Mouse (Mus musculus) heart, postnatal 0 days (tissue): ENCODE data around the gene Nuf2. TPM values are rescaled to one million over a fixed set of nuclear protein-coding genes. Genes with fewer than 3 reads are reported as not detected.

Experiments used
- ATAC-seq: fragments of 200-750 bp; cut with Nextera tagmentation; 2 replicates; pipeline ENCODE4 v1.8.0; 2017; ENCODE audit warnings: low read depth, moderate number of reproducible peaks, moderate library complexity; ENCODE audit not compliant: insufficient read depth
- DNase-seq: peaks from one replicate; pipeline ENCODE4 v3.0.0-alpha.2; 2016; ENCODE audit warnings: low spot score
- H3K27ac ChIP-seq: fragments of 300-500 bp; sonication (generic); 2 replicates; pipeline ENCODE4 v1.5.1; 2014; ENCODE audit warnings: low read depth, mild to moderate bottlenecking
- H3K27me3 ChIP-seq: fragments of 300-500 bp; sonication (generic); 2 replicates; pipeline ENCODE4 v1.6.1; 2014; ENCODE audit warnings: low read length, mixed read lengths; ENCODE audit not compliant: control insufficient read depth, insufficient read depth
- H3K36me3 ChIP-seq: fragments of 300-500 bp; sonication (generic); replicated peaks from 2 replicates; pipeline ENCODE4 v1.6.1; 2014; ENCODE audit warnings: low read length, mixed read lengths; ENCODE audit not compliant: control insufficient read depth, insufficient read depth
- H3K4me1 ChIP-seq: fragments of 300-500 bp; sonication (generic); 2 replicates; pipeline ENCODE4 v1.6.1; 2014; ENCODE audit warnings: antibody characterized with exemption; ENCODE audit not compliant: control insufficient read depth, insufficient read depth
- H3K4me2 ChIP-seq: fragments of 300-500 bp; sonication (generic); 2 replicates; pipeline ENCODE4 v1.6.1; 2014; ENCODE audit warnings: low read depth, mild to moderate bottlenecking, low read length, moderate library complexity
- H3K4me3 ChIP-seq: fragments of 300-500 bp; sonication (generic); 2 replicates; pipeline ENCODE4 v1.5.1; 2014; ENCODE audit warnings: low read depth, low read length
- H3K9ac ChIP-seq: fragments of 300-500 bp; sonication (generic); replicated peaks from 2 replicates; pipeline ENCODE4 v1.6.1; 2014; ENCODE audit warnings: low read depth, low read length, mixed read lengths
- H3K9me3 ChIP-seq: fragments of 300-500 bp; sonication (generic); replicated peaks from 2 replicates; pipeline ENCODE4 v1.6.1; 2016; ENCODE audit warnings: low read length; ENCODE audit not compliant: control insufficient read depth
- CTCF ChIP-seq: IDR thresholded peaks from 2 replicates; pipeline ENCODE4 v1.5.1; 2016; ENCODE audit warnings: antibody characterized with exemption, control low read depth, low read depth
- EP300 ChIP-seq: IDR thresholded peaks from 2 replicates; pipeline ENCODE4 v1.6.1; 2016; ENCODE audit warnings: antibody characterized with exemption, low read depth
- WGBS: fragments of 180-500 bp; shearing (Covaris S2); extraction: QIAGEN DNeasy Blood & Tissue Kit; methylation state at CpG from one replicate; pipeline ENCODE4 v1.1.7; 2014; 5-methylcytosine and 5-hydroxymethylcytosine counted together
- polyA plus RNA-seq: library from polyadenylated mRNA; unstranded; fragments of >200 nt; fragmentation: Nextera tagmentation; extraction: Ambion mirVana; gene quantifications from 2 replicates; pipeline ENCODE4 v1.2.1, GENCODE M21; 2015
- total RNA-seq: library from RNA; depleted of rRNA; stranded (reverse); fragments of >200 nt; gene quantifications from 2 replicates; pipeline ENCODE4 v1.2.3, GENCODE M21; 2014; ENCODE audit warnings: low replicate concordance; rRNA removed

The Nuf2 gene
- total and polyA plus RNA-seq, 2 experiments from 2014 or later: 14.5 to 18.2 TPM

DNA sequence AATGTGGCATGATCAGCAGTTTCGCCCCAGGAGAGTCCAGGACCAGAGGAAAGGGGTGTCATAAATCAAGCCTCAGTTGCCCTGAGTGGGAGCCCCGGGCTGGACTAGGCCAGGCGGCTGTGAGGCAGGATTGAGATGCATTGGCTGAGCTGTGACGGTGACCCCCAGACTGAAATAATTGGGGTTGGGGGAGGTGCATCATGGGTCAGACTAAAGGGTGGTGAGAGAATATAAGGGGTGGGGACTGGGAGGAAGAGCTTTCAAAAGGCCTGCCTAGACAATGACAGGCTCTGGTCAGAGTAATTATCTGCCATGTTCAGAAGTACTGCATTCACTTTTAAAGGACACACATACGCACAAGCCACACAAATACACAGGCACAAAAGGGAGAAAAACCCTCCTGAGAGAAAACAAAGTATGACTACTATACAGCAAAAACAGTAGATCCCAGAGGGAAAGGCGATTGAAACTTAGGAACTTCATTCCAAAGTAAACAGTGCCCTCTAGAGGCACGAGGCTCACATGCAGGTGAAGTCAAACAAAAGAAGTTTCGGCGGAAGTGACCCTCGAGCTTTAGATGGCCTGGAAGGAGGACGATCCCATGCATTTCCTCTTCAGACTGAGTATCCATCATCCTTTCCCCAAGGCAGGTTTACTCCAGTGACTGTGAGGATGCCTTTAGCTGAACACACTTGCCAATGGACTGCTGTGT lies 72.0 kb downstream of the Nuf2 start:
- DNase-seq: peak; percentile 80
- ATAC-seq: 0 out of 2 replicates have a peak, but pooled peaks have one; percentile 20
- no peak overlapping the region for H3K27ac ChIP-seq
- TF ChIP-seq EP300 (no peak), CTCF (peak; percentile 91)
- H3K4me2 ChIP-seq: peak overlapping the region; percentile 41; the same call in 1 of the 2 replicates
- H3K36me3 ChIP-seq: no peaks in the 10 kb centered on the region
- H3K4me1 ChIP-seq: no peaks in the 10 kb centered on the region
- WGBS: 31% methylated on average over 11 of the region's 11 CpGs
- no peak overlapping the region for H3K9ac ChIP-seq
- H3K9me3 ChIP-seq: no peaks in the 10 kb centered on the region
- H3K4me3 ChIP-seq: 0 out of 2 replicates have a peak overlapping the region, but pooled peaks have one; percentile 16
- H3K27me3 ChIP-seq: no peaks in the 10 kb centered on the region

Other genes starting within 250 kb of the Nuf2 start
- 48.2 and 94.3 TPM in 2 replicates for gene Rgs5, start 124.0 kb upstream of the Nuf2 start, total RNA-seq
- gene Rgs5, start 124.0 kb upstream of the Nuf2 start, polyA plus RNA-seq: 20.8 and 22.5 TPM in 2 replicates
- 2.4 and 6.7 TPM in 2 replicates for gene Rgs4, start 216.2 kb upstream of the Nuf2 start, total RNA-seq
- 4.4 and 5.0 TPM in 2 replicates for gene Rgs4, start 216.2 kb upstream of the Nuf2 start, polyA plus RNA-seq